Mouse (Mus musculus) hindbrain, embryonic 13.5 days (tissue): ENCODE measurements around the gene Capn3. TPM values are rescaled to one million over a fixed set of nuclear protein-coding genes. Genes with fewer than 3 reads are reported as not detected.
A peak's percentile ranks its signal among the peaks of the same experiment; 100 is the strongest.

Experiments
- ATAC-seq: fragments of 200-750 bp; cut with Nextera tagmentation; 2 replicates; pipeline ENCODE4 v1.8.0; 2017; ENCODE audit warnings: moderate TSS enrichment; ENCODE audit not compliant: low FRiP score
- H3K27ac ChIP-seq: fragments of 300-500 bp; sonication (generic); 2 replicates; pipeline ENCODE4 v1.5.1; 2015; ENCODE audit warnings: inconsistent platforms, mild to moderate bottlenecking, moderate library complexity
- H3K27me3 ChIP-seq: fragments of 300-500 bp; sonication (generic); 2 replicates; pipeline ENCODE4 v1.6.1; 2015; ENCODE audit warnings: mild to moderate bottlenecking, inconsistent platforms
- H3K36me3 ChIP-seq: fragments of 300-500 bp; sonication (generic); 2 replicates; pipeline ENCODE4 v1.6.1; 2015; ENCODE audit warnings: mild to moderate bottlenecking, inconsistent platforms
- H3K4me1 ChIP-seq: fragments of 300-500 bp; sonication (generic); replicated peaks from 2 replicates; pipeline ENCODE4 v1.6.1; 2015; ENCODE audit warnings: inconsistent platforms
- H3K4me2 ChIP-seq: fragments of 300-500 bp; sonication (generic); 2 replicates; pipeline ENCODE4 v1.6.1; 2015; ENCODE audit warnings: inconsistent platforms, mild to moderate bottlenecking, moderate library complexity
- H3K4me3 ChIP-seq: fragments of 300-500 bp; sonication (generic); 2 replicates; pipeline ENCODE4 v1.5.1; 2015; ENCODE audit warnings: mild to moderate bottlenecking, inconsistent platforms
- H3K9ac ChIP-seq: fragments of 300-500 bp; sonication (generic); 2 replicates; pipeline ENCODE4 v1.6.1; 2015; ENCODE audit warnings: mild to moderate bottlenecking, inconsistent platforms
- H3K9me3 ChIP-seq: fragments of 300-500 bp; sonication (generic); 2 replicates; pipeline ENCODE4 v1.6.1; 2016; ENCODE audit warnings: inconsistent platforms
- WGBS: fragments of 180-500 bp; shearing (Covaris S2); methylation state at CpG from one replicate; pipeline ENCODE4 v1.1.7; 2015; 5-methylcytosine and 5-hydroxymethylcytosine counted together
- polyA plus RNA-seq: library from polyadenylated mRNA; unstranded; fragments of >200 nt; fragmentation: Nextera tagmentation; extraction: Ambion mirVana; gene quantifications from 2 replicates; pipeline ENCODE4 v1.2.1, GENCODE M21; 2015

Gene Capn3
- polyA plus RNA-seq, 1 experiment from 2014 or later: 1.6 TPM

DNA sequence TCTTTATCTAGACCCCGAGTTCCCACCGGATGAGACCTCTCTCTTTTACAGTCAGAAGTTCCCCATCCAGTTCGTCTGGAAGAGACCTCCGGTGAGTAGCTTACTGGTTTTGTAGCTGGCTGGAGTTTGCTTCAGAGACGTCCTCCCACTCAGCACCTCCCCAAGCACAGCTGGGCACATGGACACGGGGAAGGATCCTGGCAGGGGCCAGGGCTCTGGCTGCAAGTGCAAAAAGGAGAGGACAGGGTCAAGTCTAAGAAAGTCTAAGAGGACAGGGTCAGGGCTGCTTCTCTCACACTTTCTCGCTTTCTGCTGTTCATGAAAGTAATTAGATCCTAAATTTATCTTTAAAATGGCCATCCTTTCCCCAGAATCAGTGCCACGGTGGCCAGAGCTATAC lies 8.3 kb downstream of the Capn3 start:
- H3K4me3 ChIP-seq: no peak overlapping the region
- H3K9ac ChIP-seq: no peak overlapping the region
- no peaks in the 10 kb centered on the region for H3K4me1 ChIP-seq
- no peaks in the 10 kb centered on the region for H3K27me3 ChIP-seq
- no peak for ATAC-seq
- 81% methylated on average over 8 of the region's 8 CpGs for WGBS
- H3K36me3 ChIP-seq: no peaks in the 10 kb centered on the region
- H3K9me3 ChIP-seq: no peaks in the 10 kb centered on the region
- no peak overlapping the region for H3K27ac ChIP-seq
- no peak overlapping the region for H3K4me2 ChIP-seq

DNA sequence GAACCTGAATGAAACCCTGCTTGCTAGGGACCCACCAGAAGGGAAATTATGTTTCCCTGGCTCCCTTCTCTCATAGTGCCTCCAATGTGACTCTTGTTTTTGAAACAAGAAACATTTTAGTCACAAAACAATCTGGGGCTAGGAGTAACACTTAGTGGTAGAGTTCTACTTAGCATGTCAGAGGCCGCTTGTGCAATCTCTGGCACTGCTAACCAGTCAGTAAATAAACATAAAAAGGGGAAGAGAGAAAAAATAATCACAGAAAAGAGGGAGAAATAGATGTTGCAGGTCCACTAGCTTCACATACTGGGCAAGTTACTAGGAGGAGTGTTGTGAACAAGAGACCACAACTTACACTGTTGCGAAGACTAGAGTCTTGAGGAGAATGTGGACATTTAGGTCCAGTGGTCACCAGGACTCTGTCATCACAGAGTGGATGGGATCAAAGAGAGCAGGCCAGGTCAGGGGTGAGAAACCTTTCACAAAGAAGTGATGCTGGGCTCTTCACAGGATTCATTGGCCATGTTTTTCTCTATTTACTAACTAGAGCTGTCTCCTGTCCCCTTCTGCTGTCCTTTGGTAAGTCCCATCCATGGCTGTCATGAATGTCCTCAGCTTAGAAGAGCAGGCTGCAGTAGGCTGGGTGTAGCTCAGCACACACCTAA lies 9.0 kb downstream of the Capn3 start:
- ATAC-seq: no peak
- H3K4me3 ChIP-seq: no peak overlapping the region
- no peak overlapping the region for H3K9ac ChIP-seq
- WGBS: 96% methylated on average over 2 of the region's 2 CpGs
- H3K4me2 ChIP-seq: no peak overlapping the region
- no peaks in the 10 kb centered on the region for H3K36me3 ChIP-seq
- no peak overlapping the region for H3K27ac ChIP-seq
- no peaks in the 10 kb centered on the region for H3K4me1 ChIP-seq
- no peaks in the 10 kb centered on the region for H3K27me3 ChIP-seq
- no peaks in the 10 kb centered on the region for H3K9me3 ChIP-seq

DNA sequence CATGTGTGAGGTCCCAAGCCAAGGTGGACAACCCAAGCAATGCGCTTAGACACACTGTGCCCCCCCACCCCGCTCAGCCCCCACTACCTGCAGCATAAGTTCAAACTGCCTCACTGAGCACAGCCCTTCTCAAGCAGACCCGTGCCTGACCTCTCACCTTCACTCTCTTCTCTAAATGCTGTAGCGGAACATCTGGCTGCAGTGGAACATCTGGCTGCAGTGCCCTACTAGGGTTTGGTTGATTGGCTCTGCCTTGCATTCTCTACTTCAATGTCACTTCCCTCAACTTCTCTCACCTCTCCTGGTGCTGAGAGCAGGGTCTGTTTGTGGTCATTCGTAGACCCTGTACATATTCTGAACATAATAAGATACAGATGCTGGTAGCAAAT lies 9.6 kb downstream of the Capn3 start:
- no peak overlapping the region for H3K4me3 ChIP-seq
- 88% methylated on average over 5 of the region's 5 CpGs for WGBS

DNA sequence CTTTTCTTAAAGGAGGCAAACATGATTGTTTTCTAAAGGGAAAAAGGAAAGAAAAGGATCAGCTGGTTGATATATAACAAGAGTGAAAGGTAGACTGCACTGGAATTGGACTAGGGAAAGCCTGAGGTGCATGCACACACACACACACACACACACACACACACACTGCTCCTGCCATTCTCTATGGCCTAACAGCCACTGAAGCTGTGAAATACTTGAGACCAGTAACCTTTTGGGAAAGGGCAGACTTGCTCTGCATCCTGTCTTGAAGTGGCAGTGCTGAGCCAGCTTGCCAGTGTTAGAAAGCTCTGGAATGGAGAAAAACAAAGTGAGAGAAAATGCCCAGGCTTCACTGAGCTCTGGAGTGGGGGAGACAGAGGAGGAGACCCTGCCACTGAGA lies 12.2 kb downstream of the Capn3 start:
- H3K9ac ChIP-seq: no peak overlapping the region
- no peak overlapping the region for H3K27ac ChIP-seq
- no peak for ATAC-seq
- no peak overlapping the region for H3K4me3 ChIP-seq
- H3K36me3 ChIP-seq: no peaks in the 10 kb centered on the region
- H3K4me2 ChIP-seq: no peak overlapping the region
- H3K9me3 ChIP-seq: no peaks in the 10 kb centered on the region
- no peaks in the 10 kb centered on the region for H3K27me3 ChIP-seq
- H3K4me1 ChIP-seq: no peaks in the 10 kb centered on the region

More for the DNA sequence above, 9.6 kb downstream of the Capn3 start:
- H3K4me2 ChIP-seq: no peak overlapping the region
- no peaks in the 10 kb centered on the region for H3K4me1 ChIP-seq
- no peak overlapping the region for H3K9ac ChIP-seq
- no peaks in the 10 kb centered on the region for H3K36me3 ChIP-seq
- no peak for ATAC-seq
- H3K9me3 ChIP-seq: no peaks in the 10 kb centered on the region
- no peak overlapping the region for H3K27ac ChIP-seq
- H3K27me3 ChIP-seq: no peaks in the 10 kb centered on the region

DNA sequence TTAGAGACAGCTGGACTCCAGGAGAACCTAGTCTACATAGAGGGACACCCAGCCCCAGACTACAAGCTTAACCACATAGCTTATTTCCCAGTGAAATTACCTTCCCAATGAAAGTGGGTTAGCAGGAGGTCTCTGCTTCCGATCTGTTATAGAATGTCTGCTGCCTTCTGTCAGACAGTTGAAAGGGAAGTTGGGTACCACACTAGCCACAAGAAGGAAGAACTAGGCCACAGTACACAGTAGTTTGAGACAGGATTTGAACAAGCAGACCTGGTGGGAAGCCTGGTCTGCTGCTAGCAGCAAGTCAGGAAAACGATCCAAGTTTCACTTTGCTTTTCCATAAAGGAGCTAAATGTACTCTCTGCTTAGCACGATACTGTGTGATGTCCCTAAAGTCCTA lies 13.4 kb downstream of the Capn3 start:
- Histone ChIP-seq H3K27ac (no peak overlapping the region), H3K9me3 (no peaks in the 10 kb centered on the region)
- WGBS: 88% methylated on average over 3 of the region's 3 CpGs

DNA sequence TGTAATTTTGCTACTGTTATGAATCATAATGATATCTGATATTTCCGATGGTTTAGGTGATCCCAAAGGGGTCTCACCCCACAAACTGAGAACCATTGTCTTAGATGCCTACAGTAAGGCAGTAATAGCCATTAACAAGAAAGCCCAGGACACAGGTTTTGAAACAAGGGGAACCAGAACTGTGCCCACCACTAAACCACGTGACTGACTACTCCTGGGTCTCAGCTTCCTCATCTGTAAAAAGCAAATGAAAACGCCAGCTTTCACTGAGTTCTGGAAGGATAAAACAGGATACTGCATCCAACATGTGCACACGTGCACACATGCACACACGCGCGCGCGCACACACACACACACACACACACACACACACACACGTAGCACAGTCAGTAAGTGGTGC lies 13.9 kb downstream of the Capn3 start:
- H3K4me2 ChIP-seq: no peak overlapping the region
- H3K9me3 ChIP-seq: no peaks in the 10 kb centered on the region
- H3K4me1 ChIP-seq: no peaks in the 10 kb centered on the region
- H3K27ac ChIP-seq: no peak overlapping the region
- no peak for ATAC-seq
- H3K36me3 ChIP-seq: no peaks in the 10 kb centered on the region
- no peak overlapping the region for H3K9ac ChIP-seq
- no peaks in the 10 kb centered on the region for H3K27me3 ChIP-seq
- H3K4me3 ChIP-seq: no peak overlapping the region
- WGBS: 94% methylated on average over 10 of the region's 10 CpGs

More for the DNA sequence above, 13.4 kb downstream of the Capn3 start:
- ATAC-seq: no peak
- H3K4me1 ChIP-seq: no peaks in the 10 kb centered on the region
- no peak overlapping the region for H3K4me2 ChIP-seq
- no peak overlapping the region for H3K4me3 ChIP-seq
- H3K9ac ChIP-seq: no peak overlapping the region
- H3K27me3 ChIP-seq: no peaks in the 10 kb centered on the region
- H3K36me3 ChIP-seq: no peaks in the 10 kb centered on the region

DNA sequence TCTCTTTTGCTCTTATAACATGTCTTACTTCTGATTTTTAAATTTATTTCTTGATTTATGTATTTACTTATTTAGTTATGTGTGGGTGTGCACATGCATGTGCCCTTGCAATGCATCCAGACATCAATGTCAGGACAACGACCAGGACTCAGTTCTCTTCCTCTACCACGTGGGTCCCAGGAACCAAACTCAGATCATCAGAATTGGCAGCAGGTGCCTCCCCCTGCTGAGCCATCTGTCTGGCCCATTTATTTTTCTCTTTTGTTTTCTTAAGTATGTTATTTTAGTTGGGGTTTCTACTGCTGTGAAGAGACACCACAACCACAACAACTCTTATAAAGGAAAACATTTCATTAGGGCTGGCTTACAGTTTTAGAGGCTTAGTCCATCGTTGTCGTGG lies 15.0 kb downstream of the Capn3 start:
- no peak overlapping the region for H3K4me2 ChIP-seq
- H3K27ac ChIP-seq: no peak overlapping the region
- no peak overlapping the region for H3K4me3 ChIP-seq
- no peak overlapping the region for H3K9ac ChIP-seq
- no peaks in the 10 kb centered on the region for H3K36me3 ChIP-seq
- 71% methylated on average over 4 of the region's 4 CpGs for WGBS
- no peaks in the 10 kb centered on the region for H3K9me3 ChIP-seq
- no peak for ATAC-seq
- no peaks in the 10 kb centered on the region for H3K27me3 ChIP-seq
- H3K4me1 ChIP-seq: no peaks in the 10 kb centered on the region

DNA sequence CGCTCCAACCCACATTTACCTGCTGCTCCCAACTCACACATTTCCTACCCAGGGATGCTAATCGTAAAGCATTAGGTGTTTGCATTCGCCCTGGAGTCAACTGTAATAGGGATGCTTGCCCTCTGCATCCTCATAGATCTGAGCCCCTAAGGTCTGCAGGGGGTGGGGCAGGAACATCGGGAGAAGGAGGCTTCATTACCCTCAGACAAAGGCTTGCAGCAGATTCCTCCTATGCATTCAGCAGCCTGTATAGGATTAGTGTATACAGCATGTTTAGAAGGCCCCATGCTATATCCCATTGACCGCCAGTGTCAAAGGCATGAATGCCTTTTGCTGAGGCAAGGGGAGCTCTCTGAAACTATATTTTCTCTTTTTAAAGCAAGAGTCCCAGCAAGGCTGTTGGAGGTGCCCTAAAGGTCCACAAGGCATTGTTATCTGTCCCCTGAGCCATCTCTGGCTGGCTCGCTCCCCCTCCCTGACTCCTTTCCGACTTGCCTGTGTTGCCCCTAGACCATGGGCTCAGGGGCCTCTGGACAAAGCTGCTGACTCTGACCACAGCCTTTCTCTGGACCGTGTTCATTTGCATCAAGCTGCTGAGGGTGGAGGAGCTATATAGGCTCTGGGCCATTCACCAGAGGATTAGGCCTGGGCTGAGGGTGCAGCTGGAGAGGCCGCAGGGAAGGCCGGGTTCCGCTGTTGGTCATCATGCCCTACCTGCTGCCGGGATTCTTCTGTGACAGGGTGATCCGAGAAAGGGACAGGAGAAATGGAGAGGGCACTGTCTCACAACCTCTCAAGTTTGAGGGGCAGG lies 20.7 kb downstream of the Capn3 start:
- Histone ChIP-seq H3K9ac (0 out of 2 replicates have a peak overlapping the region, but pooled peaks have one; percentile 13), H3K4me2 (no peak overlapping the region), H3K4me1 (0 out of 2 replicates have a peak, but pooled peaks cover 6% of the 10 kb centered on the region), H3K27ac (no peak overlapping the region), H3K9me3 (no peaks in the 10 kb centered on the region), H3K27me3 (no peaks in the 10 kb centered on the region), H3K36me3 (no peaks in the 10 kb centered on the region), H3K4me3 (no peak overlapping the region)
- WGBS: 64% methylated on average over 13 of the region's 13 CpGs
- no peak for ATAC-seq

DNA sequence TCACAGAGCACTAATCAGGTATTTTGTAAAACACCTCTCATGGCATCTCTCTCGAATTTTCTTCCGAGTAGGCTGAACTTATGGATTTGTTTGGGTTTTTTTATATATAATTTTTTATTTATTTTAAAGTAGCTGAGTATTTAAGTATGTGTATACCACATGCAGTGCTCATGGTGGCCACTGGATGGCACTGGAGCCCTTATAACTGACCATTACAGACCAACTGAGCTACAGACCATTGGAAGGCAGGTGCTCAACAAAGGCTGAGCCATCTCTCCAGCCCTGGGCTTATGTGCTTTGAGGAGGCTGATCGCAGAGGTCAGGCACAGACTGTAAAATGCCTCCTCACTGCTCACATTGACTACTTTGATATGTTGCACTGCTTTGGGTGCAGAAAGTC lies 22.8 kb downstream of the Capn3 start:
- H3K4me3 ChIP-seq: no peak overlapping the region
- 67% methylated on average over 3 of the region's 3 CpGs for WGBS
- H3K36me3 ChIP-seq: no peaks in the 10 kb centered on the region
- H3K27ac ChIP-seq: no peak overlapping the region
- 0 out of 2 replicates have a peak, but pooled peaks cover 3% of the 10 kb centered on the region for H3K27me3 ChIP-seq
- no peak overlapping the region for H3K4me2 ChIP-seq
- no peaks in the 10 kb centered on the region for H3K9me3 ChIP-seq
- 0 out of 2 replicates have a peak, but pooled peaks cover 6% of the 10 kb centered on the region for H3K4me1 ChIP-seq
- no peak for ATAC-seq
- no peak overlapping the region for H3K9ac ChIP-seq

DNA sequence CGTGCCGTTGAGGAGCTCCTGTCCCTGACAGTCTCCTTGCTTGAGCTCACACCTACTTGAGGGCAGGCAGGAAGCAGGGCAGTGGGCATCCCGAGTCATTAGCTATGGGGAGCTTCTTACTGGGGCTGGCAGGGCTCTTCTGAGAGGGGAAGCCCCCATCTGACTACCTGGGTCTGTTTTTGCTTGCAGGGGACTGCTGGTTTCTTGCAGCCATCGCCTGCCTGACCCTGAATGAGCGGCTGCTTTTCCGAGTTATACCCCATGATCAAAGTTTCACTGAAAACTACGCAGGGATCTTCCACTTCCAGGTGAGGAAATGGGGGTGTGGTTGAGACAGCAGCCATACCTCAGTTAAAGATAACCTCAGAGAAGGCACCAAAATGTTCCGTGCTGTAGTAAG lies 26.1 kb downstream of the Capn3 start:
- Histone ChIP-seq H3K9me3 (no peaks in the 10 kb centered on the region), H3K27ac (no peak overlapping the region), H3K4me1 (no peaks in the 10 kb centered on the region), H3K9ac (no peak overlapping the region), H3K4me3 (no peak overlapping the region), H3K4me2 (no peak overlapping the region), H3K27me3 (0 out of 2 replicates have a peak, but pooled peaks cover 3% of the 10 kb centered on the region), H3K36me3 (no peaks in the 10 kb centered on the region)
- WGBS: 84% methylated on average over 8 of the region's 8 CpGs
- ATAC-seq: no peak

DNA sequence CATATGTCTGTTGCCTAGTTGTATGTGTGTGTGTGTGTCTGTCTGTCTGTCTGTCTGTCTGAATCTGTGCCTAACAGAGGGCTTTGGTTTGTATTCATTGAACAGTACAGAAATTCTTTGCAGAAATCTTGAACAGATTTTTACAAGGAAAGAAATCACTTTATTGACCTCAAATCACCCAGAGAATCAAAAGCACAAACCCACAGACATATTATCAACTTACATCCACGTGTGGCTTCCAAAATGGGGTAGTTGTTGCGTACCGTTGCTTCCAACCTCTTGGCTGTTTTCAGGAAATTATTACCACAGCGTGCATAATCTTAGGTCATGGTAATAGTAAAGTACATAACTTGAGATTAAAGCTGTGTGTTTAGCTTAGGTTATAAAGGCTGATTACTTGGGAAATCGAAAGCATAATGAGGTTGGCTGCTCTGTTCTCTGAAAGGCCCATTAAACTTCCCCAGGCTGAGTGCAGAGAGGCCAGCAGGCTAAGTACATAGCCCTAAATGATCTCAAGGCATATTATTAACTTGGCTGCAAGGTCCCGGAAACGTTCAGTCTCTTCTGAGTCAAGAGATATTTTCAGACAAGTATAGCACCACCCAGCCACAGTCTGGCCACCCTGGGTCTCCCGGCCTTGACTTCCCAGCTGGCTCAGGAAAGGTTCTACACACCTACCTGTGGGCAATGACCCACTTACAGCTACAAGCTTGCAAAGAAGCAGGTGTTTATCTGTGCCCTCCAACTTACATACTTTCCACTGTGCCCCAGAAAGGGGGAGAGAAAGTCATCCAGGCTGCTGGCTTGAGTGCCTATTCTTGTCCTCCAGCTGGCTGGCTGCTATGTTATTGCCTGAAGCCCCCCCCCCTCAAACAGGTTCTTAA lies 26.9 kb downstream of the Capn3 start:
- no peaks in the 10 kb centered on the region for H3K4me1 ChIP-seq
- H3K9me3 ChIP-seq: no peaks in the 10 kb centered on the region
- WGBS: 85% methylated on average over 8 of the region's 8 CpGs
- H3K4me2 ChIP-seq: no peak overlapping the region
- H3K36me3 ChIP-seq: no peaks in the 10 kb centered on the region
- H3K4me3 ChIP-seq: no peak overlapping the region
- H3K27ac ChIP-seq: no peak overlapping the region
- no peak overlapping the region for H3K9ac ChIP-seq
- no peak for ATAC-seq
- 0 out of 2 replicates have a peak, but pooled peaks cover 3% of the 10 kb centered on the region for H3K27me3 ChIP-seq

DNA sequence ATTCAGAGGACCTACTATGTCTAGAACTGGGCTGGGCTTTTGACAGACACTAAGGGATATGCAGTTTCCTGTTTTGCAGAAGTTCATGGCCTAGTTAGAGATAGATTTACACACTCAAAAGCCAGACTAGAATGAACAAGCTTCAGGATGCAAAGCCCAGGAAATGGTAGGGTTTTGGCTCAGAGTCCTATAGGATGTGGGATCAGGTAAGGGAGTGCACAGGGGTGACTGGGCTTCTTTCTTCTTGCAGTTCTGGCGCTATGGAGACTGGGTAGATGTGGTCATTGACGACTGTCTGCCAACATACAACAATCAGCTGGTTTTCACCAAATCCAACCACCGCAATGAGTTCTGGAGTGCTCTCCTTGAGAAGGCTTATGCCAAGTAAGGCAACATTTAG lies 28.4 kb downstream of the Capn3 start:
- no peak overlapping the region for H3K4me3 ChIP-seq
- no peak overlapping the region for H3K9ac ChIP-seq
- ATAC-seq: no peak
- 0 out of 2 replicates have a peak, but pooled peaks cover 3% of the 10 kb centered on the region for H3K27me3 ChIP-seq
- WGBS: 99% methylated on average over 3 of the region's 3 CpGs
- H3K4me1 ChIP-seq: no peaks in the 10 kb centered on the region
- H3K36me3 ChIP-seq: no peaks in the 10 kb centered on the region
- no peak overlapping the region for H3K4me2 ChIP-seq
- H3K9me3 ChIP-seq: no peaks in the 10 kb centered on the region
- no peak overlapping the region for H3K27ac ChIP-seq
